Mouse (Mus musculus) midbrain, embryonic 10.5 days (tissue): Measurements from ENCODE around the gene Gm45233. TPM values are rescaled to one million over a fixed set of nuclear protein-coding genes. Genes with fewer than 3 reads are reported as not detected.

ENCODE experiments used
- DNase-seq: peaks from one replicate; pipeline ENCODE4 v3.0.0-alpha.2; 2017; ENCODE audit warnings: low spot score
- H3K27ac ChIP-seq: fragments of 300-500 bp; sonication (generic); replicated peaks from 2 replicates; pipeline ENCODE4 v1.5.1; 2016; ENCODE audit warnings: mild to moderate bottlenecking
- H3K27me3 ChIP-seq: fragments of 300-500 bp; sonication (generic); 2 replicates; pipeline ENCODE4 v1.6.1; 2016; ENCODE audit warnings: low read depth, mild to moderate bottlenecking; ENCODE audit not compliant: poor library complexity, severe bottlenecking
- H3K36me3 ChIP-seq: fragments of 300-500 bp; sonication (generic); 2 replicates; pipeline ENCODE4 v1.6.1; 2016; ENCODE audit warnings: mild to moderate bottlenecking, moderate library complexity
- H3K4me1 ChIP-seq: fragments of 300-500 bp; sonication (generic); 2 replicates; pipeline ENCODE4 v1.6.1; 2016
- H3K4me3 ChIP-seq: fragments of 300-500 bp; sonication (generic); 2 replicates; pipeline ENCODE4 v1.5.1; 2016; ENCODE audit warnings: mild to moderate bottlenecking, moderate library complexity
- H3K9me3 ChIP-seq: fragments of 300-500 bp; sonication (generic); replicated peaks from 2 replicates; pipeline ENCODE4 v1.6.1; 2016; ENCODE audit warnings: mild to moderate bottlenecking
- WGBS: fragments of 180-500 bp; shearing (Covaris S2); methylation state at CpG from one replicate; pipeline ENCODE4 v1.1.7; 2016; 5-methylcytosine and 5-hydroxymethylcytosine counted together
- polyA plus RNA-seq: library from polyadenylated mRNA; unstranded; fragments of >200 nt; fragmentation: Nextera tagmentation; extraction: Ambion mirVana; gene quantifications from 2 replicates; pipeline ENCODE4 v1.2.1, GENCODE M21; 2016

Gene Gm45233
- polyA plus RNA-seq, 1 experiment from 2014 or later: not detected

GRCm38 (mm10) chr7:43453599-43454355 lies 9.8 kb downstream of the Gm45233 start:
- 93% methylated on average over 14 of the region's 14 CpGs for WGBS
- no peak overlapping the region for H3K27ac ChIP-seq
- no peaks in the 10 kb centered on the region for H3K9me3 ChIP-seq
- H3K36me3 ChIP-seq: peaks cover 67% of the 10 kb centered on the region
- no peak for DNase-seq
- no peaks in the 10 kb centered on the region for H3K27me3 ChIP-seq
- H3K4me1 ChIP-seq: no peaks in the 10 kb centered on the region
- no peak overlapping the region for H3K4me3 ChIP-seq

DNA sequence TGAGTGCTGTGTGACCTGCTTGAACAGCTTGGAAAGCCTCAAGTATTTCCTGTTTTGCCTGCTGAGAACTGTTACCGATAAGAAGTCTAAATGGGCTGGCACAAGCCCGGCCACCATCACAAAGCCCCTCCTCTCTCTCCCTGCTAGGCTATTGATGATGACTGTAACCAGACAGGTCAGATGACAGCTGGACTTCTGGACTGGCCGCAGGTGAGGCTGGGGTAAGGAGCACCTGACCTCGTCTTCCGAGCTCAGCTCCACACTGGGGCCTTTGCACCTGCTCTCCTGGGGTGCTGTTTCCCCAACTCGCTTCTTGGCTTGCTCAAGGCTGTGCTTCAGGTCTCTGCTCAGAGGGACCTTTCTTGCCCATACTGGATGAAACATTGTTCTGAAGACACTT lies 10.4 kb downstream of the Gm45233 start:
- H3K36me3 ChIP-seq: peaks cover 67% of the 10 kb centered on the region
- no peak for DNase-seq
- no peak overlapping the region for H3K27ac ChIP-seq
- no peaks in the 10 kb centered on the region for H3K4me1 ChIP-seq
- H3K4me3 ChIP-seq: no peak overlapping the region
- WGBS: 90% methylated on average over 6 of the region's 6 CpGs
- no peaks in the 10 kb centered on the region for H3K9me3 ChIP-seq
- H3K27me3 ChIP-seq: no peaks in the 10 kb centered on the region

DNA sequence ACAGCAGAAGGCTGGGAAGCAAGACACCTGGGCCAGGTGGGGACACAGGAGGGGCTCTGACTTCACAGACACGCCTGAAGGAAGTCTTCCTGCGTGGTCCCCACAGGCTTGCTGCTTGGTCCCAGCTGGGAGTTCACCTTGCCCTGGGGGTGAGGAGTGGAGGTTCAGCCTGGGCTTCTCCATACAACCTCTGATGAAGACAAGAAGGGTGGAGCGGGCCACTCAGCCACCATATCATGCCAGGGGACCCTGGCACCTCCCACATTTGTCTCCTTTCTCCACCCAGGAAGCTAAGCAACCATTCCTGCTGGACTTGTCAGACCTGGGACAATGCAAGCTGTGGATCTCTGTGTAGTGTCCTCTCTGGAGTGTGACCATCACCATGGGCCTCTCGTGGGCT lies 18.9 kb downstream of the Gm45233 start, which contains the start of gene Vsig10l:
Gene Vsig10l (plus strand): TSS at position 301 of the 400 bp plus-strand sequence.
- H3K4me1 ChIP-seq: peaks cover 20% of the 10 kb centered on the region
- peaks cover 49% of the 10 kb centered on the region for H3K27me3 ChIP-seq
- peaks cover 2% of the 10 kb centered on the region; the same call in 1 of the 2 replicates for H3K36me3 ChIP-seq
- 82% methylated on average over 4 of the region's 4 CpGs for WGBS
- DNase-seq: no peak
- H3K4me3 ChIP-seq: no peak within 1 kb of the TSS
- H3K9me3 ChIP-seq: no peaks in the 10 kb centered on the region
- no peak within 1 kb of the TSS for H3K27ac ChIP-seq

DNA sequence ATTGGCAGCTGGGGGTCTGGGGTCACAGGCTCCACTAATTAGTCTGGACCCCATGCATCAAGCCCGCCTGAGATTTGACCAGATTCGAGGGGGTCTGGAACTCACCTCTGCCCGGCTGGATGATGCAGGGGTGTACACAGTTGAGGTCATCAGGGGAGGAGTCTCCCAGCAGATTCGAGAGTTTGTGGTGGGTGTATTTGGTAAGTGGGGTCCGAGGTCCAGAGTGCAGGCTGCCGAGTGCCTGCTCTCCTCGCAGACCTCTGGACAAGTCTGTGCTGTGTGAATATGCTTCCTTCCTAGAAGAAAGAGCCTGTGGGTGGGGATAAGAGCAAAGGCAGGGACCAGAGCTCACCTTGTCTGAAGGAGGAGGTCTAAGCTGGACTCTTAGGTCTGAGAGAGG lies 20.0 kb downstream of the Gm45233 start:
- WGBS: 88% methylated on average over 7 of the region's 7 CpGs
- no peak overlapping the region for H3K4me3 ChIP-seq
- peaks cover 20% of the 10 kb centered on the region for H3K4me1 ChIP-seq
- H3K27me3 ChIP-seq: peaks cover 55% of the 10 kb centered on the region
- no peaks in the 10 kb centered on the region for H3K36me3 ChIP-seq
- H3K27ac ChIP-seq: no peak overlapping the region
- DNase-seq: no peak
- H3K9me3 ChIP-seq: no peaks in the 10 kb centered on the region

- no peaks in the 10 kb centered on the region for H3K36me3 ChIP-seq
- DNase-seq: no peak
- H3K4me1 ChIP-seq: peaks cover 20% of the 10 kb centered on the region
- H3K9me3 ChIP-seq: no peaks in the 10 kb centered on the region
- H3K4me3 ChIP-seq: peak overlapping the region; percentile 62
- WGBS: 8% methylated on average over 35 of the region's 35 CpGs
- peak overlapping the region; percentile 43; the same call in 1 of the 2 replicates for H3K27ac ChIP-seq
- H3K27me3 ChIP-seq: peaks cover 55% of the 10 kb centered on the region
These were observed 21.0 kb downstream of the Gm45233 start for GRCm38 (mm10) chr7:43464864-43465343.

- peaks cover 20% of the 10 kb centered on the region for H3K4me1 ChIP-seq
- 1% methylated on average over 33 of the region's 33 CpGs for WGBS
- peak overlapping the region; percentile 55; the same call in 1 of the 2 replicates for H3K27ac ChIP-seq
- H3K36me3 ChIP-seq: no peaks in the 10 kb centered on the region
- H3K4me3 ChIP-seq: peak overlapping the region; percentile 62
- no peaks in the 10 kb centered on the region for H3K9me3 ChIP-seq
- H3K27me3 ChIP-seq: peaks cover 55% of the 10 kb centered on the region
- DNase-seq: peak; percentile 87
These were observed 21.6 kb downstream of the Gm45233 start for GRCm38 (mm10) chr7:43465344-43466098.

DNA sequence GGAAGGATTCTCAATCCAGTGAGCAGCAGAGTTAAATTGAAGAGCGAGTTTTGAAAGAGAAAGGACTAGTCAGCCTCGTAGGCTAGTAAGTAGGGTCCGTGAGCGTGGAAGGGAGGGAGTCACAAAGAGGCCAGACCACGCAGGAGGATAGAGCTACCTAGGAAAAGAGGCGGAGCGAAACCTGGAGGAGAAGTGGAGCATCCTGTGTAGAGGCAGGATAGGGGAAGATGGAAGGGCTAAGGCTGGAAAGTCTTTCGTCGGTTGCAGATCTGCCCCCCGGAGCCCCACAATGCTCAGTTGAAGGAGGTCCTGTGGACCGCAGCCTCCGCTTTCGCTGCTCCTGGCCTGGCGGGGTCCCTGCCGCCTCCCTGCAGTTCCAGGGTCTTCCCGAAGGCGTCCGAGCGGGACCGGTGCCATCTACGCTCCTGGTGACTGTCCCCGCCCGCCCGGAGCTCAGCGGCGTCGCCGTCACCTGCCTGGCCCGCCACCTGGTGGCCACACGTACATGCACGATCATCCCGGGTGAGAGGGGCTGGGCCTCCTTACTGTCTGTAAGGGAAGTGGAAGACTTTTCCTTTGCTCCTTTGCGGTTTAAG lies 22.3 kb downstream of the Gm45233 start:
- DNase-seq: peak; percentile 84
- Histone ChIP-seq H3K9me3 (no peaks in the 10 kb centered on the region), H3K4me3 (peak overlapping the region; percentile 62), H3K36me3 (no peaks in the 10 kb centered on the region), H3K27me3 (peaks cover 55% of the 10 kb centered on the region), H3K4me1 (peaks cover 20% of the 10 kb centered on the region), H3K27ac (peak overlapping the region; percentile 55; the same call in 1 of the 2 replicates)
- WGBS: 1% methylated on average over 33 of the region's 33 CpGs

DNA sequence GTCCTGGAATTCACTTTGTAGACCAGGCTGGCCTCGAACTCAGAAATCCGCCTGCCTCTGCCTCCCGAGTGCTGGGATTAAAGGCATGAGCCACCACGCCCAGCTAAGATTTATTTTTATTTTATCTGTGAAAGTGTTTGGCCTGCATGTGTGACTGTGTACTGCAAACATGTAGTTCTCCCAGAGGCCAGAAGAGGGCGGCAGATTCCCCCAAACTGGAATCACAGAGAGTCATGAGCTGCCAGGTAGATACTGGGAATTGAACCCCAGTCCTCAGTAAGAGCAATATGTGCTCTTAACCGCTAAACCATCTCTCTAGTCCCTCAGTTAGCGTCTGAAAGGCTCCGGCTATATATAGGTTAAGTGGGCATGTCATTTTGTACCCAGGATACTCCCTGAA lies 26.4 kb downstream of the Gm45233 start:
- no peak overlapping the region for H3K27ac ChIP-seq
- peak; percentile 59 for DNase-seq
- 43% methylated on average over 8 of the region's 8 CpGs for WGBS

DNA sequence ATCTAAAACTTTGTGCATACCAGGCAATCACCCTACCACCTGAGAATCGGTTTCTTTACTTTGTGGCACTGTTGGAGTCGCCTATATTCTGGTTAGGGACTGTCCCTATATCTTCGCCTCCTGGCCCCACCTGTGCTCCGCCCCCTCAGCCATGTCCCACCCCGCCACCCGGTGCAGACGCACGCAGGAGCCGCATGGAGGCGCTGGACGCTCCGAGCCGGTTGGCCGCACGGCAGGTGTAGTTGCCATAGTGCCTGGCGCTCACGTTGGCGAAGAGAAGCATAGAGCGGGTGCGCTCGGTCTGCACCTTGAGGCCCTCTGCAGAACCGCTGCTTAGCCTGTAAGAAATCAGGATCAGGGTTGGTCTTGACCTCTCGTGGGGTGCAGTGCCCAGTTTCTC lies 31.8 kb downstream of the Gm45233 start:
- Histone ChIP-seq H3K27me3 (peaks cover 53% of the 10 kb centered on the region), H3K4me1 (peaks cover 18% of the 10 kb centered on the region), H3K4me3 (no peak overlapping the region), H3K9me3 (no peaks in the 10 kb centered on the region), H3K27ac (no peak overlapping the region), H3K36me3 (peaks cover 5% of the 10 kb centered on the region; the same call in 1 of the 2 replicates)
- no peak for DNase-seq
- 9% methylated on average over 23 of the region's 23 CpGs for WGBS

More for the DNA sequence above, 26.4 kb downstream of the Gm45233 start:
- Histone ChIP-seq H3K36me3 (0 out of 2 replicates have a peak, but pooled peaks cover 2% of the 10 kb centered on the region), H3K4me1 (peaks cover 14% of the 10 kb centered on the region), H3K27me3 (peaks cover 43% of the 10 kb centered on the region), H3K9me3 (no peaks in the 10 kb centered on the region), H3K4me3 (no peak overlapping the region)

DNA sequence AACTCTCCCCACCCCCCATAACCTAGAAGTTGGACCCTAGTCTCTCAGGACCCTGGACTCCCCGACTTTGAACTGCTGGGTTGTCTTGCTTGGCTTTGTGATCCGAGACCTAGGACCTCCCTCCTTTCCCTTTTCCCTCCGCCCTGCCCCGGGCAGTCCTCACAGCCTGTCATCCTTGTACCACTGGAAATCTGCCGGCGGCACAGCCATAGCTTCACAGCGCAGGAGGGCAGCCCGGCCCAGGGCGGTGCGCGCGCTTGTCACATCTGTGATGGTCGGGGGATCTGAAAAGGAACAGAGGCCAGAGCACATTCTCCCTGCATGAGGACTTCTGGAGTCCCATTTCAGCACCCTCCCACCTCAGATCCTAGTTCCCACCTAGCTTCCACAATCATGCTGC lies 32.4 kb downstream of the Gm45233 start:
- Histone ChIP-seq H3K9me3 (no peaks in the 10 kb centered on the region), H3K4me3 (peak overlapping the region; percentile 27; the same call in 1 of the 2 replicates), H3K27me3 (peaks cover 53% of the 10 kb centered on the region), H3K4me1 (peaks cover 18% of the 10 kb centered on the region), H3K27ac (no peak overlapping the region), H3K36me3 (peaks cover 5% of the 10 kb centered on the region; the same call in 1 of the 2 replicates)
- 8% methylated on average over 13 of the region's 13 CpGs for WGBS
- peak; percentile 34 for DNase-seq

GRCm38 (mm10) chr7:43481191-43481590 lies 37.3 kb downstream of the Gm45233 start:
- no peak for DNase-seq
- Histone ChIP-seq H3K4me3 (no peak overlapping the region), H3K9me3 (no peaks in the 10 kb centered on the region), H3K36me3 (peaks cover 3% of the 10 kb centered on the region; the same call in 1 of the 2 replicates), H3K27ac (no peak overlapping the region), H3K4me1 (peaks cover 9% of the 10 kb centered on the region), H3K27me3 (peaks cover 28% of the 10 kb centered on the region)
- 77% methylated on average over 3 of the region's 3 CpGs for WGBS

DNA sequence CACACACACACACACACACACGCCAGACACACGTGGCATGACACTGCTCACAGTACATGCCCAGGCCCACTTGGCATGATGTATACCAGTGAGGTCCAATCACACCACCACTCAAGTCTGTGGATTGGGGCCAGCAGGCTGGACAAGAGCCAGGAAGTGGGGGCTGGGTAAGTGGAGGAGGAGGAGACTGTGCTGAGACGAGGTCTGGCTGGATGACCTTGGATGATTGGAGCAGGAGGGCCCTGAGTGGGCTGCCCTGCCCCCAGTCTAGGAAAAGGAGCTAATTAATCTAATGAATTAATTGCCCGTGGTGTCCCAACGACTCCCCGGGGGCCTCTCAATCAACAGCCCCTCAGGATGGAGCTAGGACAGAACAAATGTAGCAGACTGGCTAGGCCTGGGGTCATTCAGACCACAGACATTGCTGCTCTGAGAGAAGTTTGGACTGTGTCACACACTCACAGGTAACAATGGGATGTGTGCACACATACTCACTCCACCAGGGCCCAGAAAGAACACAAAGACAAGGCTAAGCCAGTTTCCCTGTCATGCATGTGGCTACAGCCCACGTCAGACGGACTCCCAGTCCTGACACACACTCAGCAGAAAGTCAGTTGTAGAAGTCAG lies 38.3 kb downstream of the Gm45233 start:
- 79% methylated on average over 8 of the region's 8 CpGs for WGBS

More for the DNA sequence above, 38.3 kb downstream of the Gm45233 start:
- H3K36me3 ChIP-seq: peaks cover 3% of the 10 kb centered on the region; the same call in 1 of the 2 replicates
- no peak overlapping the region for H3K4me3 ChIP-seq
- no peaks in the 10 kb centered on the region for H3K4me1 ChIP-seq
- H3K27me3 ChIP-seq: peaks cover 18% of the 10 kb centered on the region
- H3K9me3 ChIP-seq: no peaks in the 10 kb centered on the region
- no peak for DNase-seq
- H3K27ac ChIP-seq: no peak overlapping the region
